Mouse (Mus musculus) stomach, postnatal 0 days (tissue): ENCODE measurements at regions not wholly inside any gene's neighbourhood (a gene's known extent, or its start where the extent isn't known, plus 50 kb on each side); places are given as distances from the start of the nearest gene placed in this dataset.
A peak's percentile ranks its signal among the peaks of the same experiment; 100 is the strongest.

Source experiments
- ATAC-seq: fragments of 200-750 bp; cut with Nextera tagmentation; 2 replicates; pipeline ENCODE4 v1.8.0; 2017; ENCODE audit not compliant: low FRiP score, low TSS enrichment
- DNase-seq: peaks from one replicate; pipeline ENCODE4 v3.0.0-alpha.2; 2016; ENCODE audit warnings: low spot score
- H3K27ac ChIP-seq: fragments of 300-500 bp; sonication (generic); replicated peaks from 2 replicates; pipeline ENCODE4 v1.5.1; 2014; ENCODE audit warnings: mild to moderate bottlenecking, control low read depth
- H3K27me3 ChIP-seq: fragments of 300-500 bp; sonication (generic); 2 replicates; pipeline ENCODE4 v1.6.1; 2014; ENCODE audit warnings: low read length; ENCODE audit not compliant: control insufficient read depth, insufficient read depth
- H3K36me3 ChIP-seq: fragments of 300-500 bp; sonication (generic); 2 replicates; pipeline ENCODE4 v1.6.1; 2014; ENCODE audit warnings: low read length, mixed read lengths; ENCODE audit not compliant: control insufficient read depth, insufficient read depth
- H3K4me1 ChIP-seq: fragments of 300-500 bp; sonication (generic); replicated peaks from 2 replicates; pipeline ENCODE4 v1.6.1; 2014; ENCODE audit warnings: antibody characterized with exemption; ENCODE audit not compliant: control insufficient read depth, insufficient read depth
- H3K4me2 ChIP-seq: fragments of 300-500 bp; sonication (generic); replicated peaks from 2 replicates; pipeline ENCODE4 v1.6.1; 2014; ENCODE audit warnings: low read depth, mild to moderate bottlenecking, control low read depth, moderate library complexity
- H3K4me3 ChIP-seq: fragments of 300-500 bp; sonication (generic); 2 replicates; pipeline ENCODE4 v1.5.1; 2014; ENCODE audit warnings: low read depth, low read length, control low read depth
- H3K9ac ChIP-seq: fragments of 300-500 bp; sonication (generic); 2 replicates; pipeline ENCODE4 v1.6.1; 2014; ENCODE audit warnings: mild to moderate bottlenecking, low read length, control low read depth, mixed read lengths
- H3K9me3 ChIP-seq: fragments of 300-500 bp; sonication (generic); 2 replicates; pipeline ENCODE4 v1.6.1; 2016; ENCODE audit warnings: low read length; ENCODE audit not compliant: control insufficient read depth
- CTCF ChIP-seq: IDR thresholded peaks from 2 replicates; pipeline ENCODE4 v1.5.1; 2016; ENCODE audit warnings: antibody characterized with exemption, low read depth, mild to moderate bottlenecking, moderate library complexity
- EP300 ChIP-seq: optimal IDR thresholded peaks from 2 replicates; pipeline ENCODE3; 2016; ENCODE audit warnings: antibody characterized with exemption
- WGBS: fragments of 180-500 bp; shearing (Covaris S2); extraction: QIAGEN DNeasy Blood & Tissue Kit; methylation state at CpG from one replicate; pipeline ENCODE4 v1.1.7; 2014; 5-methylcytosine and 5-hydroxymethylcytosine counted together

- DNase-seq (no peak), ATAC-seq (no peak)
- Histone ChIP-seq H3K4me3 (no peak overlapping the region), H3K4me2 (no peak overlapping the region), H3K9ac (no peak overlapping the region), H3K36me3 (no peaks in the 10 kb centered on the region), H3K9me3 (no peaks in the 10 kb centered on the region), H3K27ac (no peak overlapping the region), H3K27me3 (no peaks in the 10 kb centered on the region), H3K4me1 (no peaks in the 10 kb centered on the region)
- 61% methylated on average over 4 of the region's 4 CpGs for WGBS
- TF ChIP-seq EP300: no peak
- TF ChIP-seq CTCF: no peak
Observed at GRCm38 (mm10) chrX:43686635-43687034, 95.7 kb downstream of the Tex13c1 start.

GRCm38 (mm10) chrX:43736838-43737237, 145.9 kb downstream of the Tex13c1 start:
- no peaks in the 10 kb centered on the region for H3K36me3 ChIP-seq
- no peak overlapping the region for H3K27ac ChIP-seq
- no peak for DNase-seq
- no peak overlapping the region for H3K4me3 ChIP-seq
- 33% methylated on average over 1 of the region's 1 CpGs for WGBS
- H3K4me1 ChIP-seq: no peaks in the 10 kb centered on the region
- H3K9ac ChIP-seq: no peak overlapping the region
- no peak overlapping the region for H3K4me2 ChIP-seq
- H3K27me3 ChIP-seq: no peaks in the 10 kb centered on the region
- TF ChIP-seq CTCF (no peak), EP300 (no peak)
- H3K9me3 ChIP-seq: no peaks in the 10 kb centered on the region
- ATAC-seq: no peak

GRCm38 (mm10) chrX:43739780-43740463, 149.0 kb downstream of the Tex13c1 start:
- TF ChIP-seq CTCF (no peak), EP300 (no peak)
- Histone ChIP-seq H3K4me3 (no peak overlapping the region), H3K36me3 (no peaks in the 10 kb centered on the region), H3K4me1 (no peaks in the 10 kb centered on the region), H3K4me2 (no peak overlapping the region), H3K9me3 (no peaks in the 10 kb centered on the region), H3K27me3 (no peaks in the 10 kb centered on the region), H3K27ac (no peak overlapping the region), H3K9ac (no peak overlapping the region)
- 51% methylated on average over 4 of the region's 4 CpGs for WGBS
- DNase-seq (peak; percentile 10), ATAC-seq (no peak)
